Mouse (Mus musculus): ENCODE results near the gene Ttll2. TPM values are rescaled to one million over a fixed set of nuclear protein-coding genes. Genes with fewer than 3 reads are reported as not detected.

The Ttll2 gene
- not detected for polyA plus RNA-seq (2017; shearing (Covaris generic))

DNA sequence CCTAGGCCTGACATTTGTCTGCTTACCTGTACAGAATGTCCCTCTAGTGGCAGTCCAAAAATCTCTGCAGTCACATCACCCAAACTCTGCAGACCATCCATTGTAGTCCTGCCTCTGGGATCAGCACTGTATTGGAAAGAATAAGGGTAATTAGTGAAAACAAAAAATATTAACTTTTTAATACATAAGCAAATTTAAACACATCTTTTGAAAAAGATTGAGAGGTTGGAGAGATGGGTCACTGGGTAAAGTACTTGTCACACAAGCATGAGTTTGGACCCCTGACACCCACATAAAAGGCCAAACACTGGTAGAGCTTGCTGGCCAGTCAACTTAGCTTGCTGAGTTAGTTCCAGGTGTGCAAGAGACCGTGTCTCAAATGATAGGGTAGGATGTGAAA is at the start of gene Ttll2:
Gene Ttll2 (minus strand): TSS at position 101 of the 400 bp plus-strand sequence.

DNA sequence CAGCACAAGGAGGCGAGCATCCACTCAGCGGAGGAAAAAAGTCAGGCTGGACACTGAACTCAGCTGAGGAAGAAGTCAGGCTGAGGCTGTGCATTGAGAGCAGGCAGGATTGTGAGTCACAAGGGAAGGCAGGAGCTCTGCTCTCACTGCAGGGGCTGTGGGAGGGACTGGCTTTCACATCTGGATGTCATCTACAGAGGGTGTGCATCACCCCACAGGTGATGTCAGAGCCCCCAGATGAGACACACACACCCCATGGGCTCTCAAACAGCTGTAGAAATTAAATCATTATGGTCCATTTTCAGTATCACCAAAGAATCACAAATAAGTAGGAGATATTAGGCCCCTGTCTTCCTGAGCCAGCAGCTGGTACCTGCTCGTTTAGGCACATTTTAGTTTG is 32.9 kb upstream of the Ttll2 start, which contains the start of gene Unc93a2:
Gene Unc93a2 (minus strand): TSS at position 101 of the 400 bp plus-strand sequence.

DNA sequence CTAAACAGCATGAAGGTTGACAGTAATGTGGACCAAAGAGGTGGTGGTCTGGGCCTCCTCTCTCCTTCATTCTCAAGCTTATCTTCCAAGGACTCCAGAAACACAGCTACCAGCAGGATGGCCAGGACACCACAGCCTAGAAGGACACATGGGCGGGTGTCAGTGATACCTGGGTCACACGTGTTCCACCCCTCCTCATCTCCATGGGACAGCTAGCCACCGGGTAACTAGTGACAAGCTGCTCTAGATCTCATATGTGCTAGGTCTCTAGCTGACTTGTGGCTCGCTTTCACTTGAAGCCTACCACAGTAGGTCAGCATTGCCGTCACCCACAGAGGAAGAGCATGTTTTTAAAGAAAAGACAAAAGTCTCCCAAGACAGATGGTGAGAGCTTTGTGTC is 19.4 kb upstream of the Ttll2 start, which contains the start of gene Gm49630:
Gene Gm49630 (minus strand): TSS at position 101 of the 400 bp plus-strand sequence.

DNA sequence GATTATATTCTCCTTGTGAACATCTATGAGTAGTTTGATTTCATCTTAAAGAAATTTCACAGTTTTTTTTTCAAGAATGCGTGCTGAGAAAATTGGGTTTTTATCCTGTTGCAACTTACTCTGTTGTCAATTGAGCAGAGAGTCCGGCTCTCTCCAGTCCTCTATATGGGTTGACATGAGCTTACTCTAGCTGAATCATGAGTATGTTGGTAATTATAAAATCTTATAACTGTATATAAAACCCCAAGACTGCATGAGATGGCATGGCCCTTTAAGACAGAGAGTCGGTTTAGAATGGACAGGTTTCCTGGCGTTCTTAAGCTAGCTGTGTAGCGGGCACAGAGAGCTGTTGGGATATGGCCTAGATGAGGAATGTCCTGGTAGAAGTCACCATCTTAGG is 28.1 kb downstream of the Ttll2 start, which contains the start of gene Tcp10a:
Gene Tcp10a (plus strand): TSS at position 301 of the 400 bp plus-strand sequence.

Other genes with a start within 250 kb of the Ttll2 start
- gene Rps6ka2, start 182.6 kb downstream of the Ttll2 start, polyA plus RNA-seq (2017; shearing (Covaris generic)), result 1.6 TPM
- gene Tcp10a, start 28.1 kb downstream of the Ttll2 start, polyA plus RNA-seq (2017; shearing (Covaris generic)), result not detected
- not detected for gene Gm49630, start 19.3 kb upstream of the Ttll2 start, polyA plus RNA-seq (2017; shearing (Covaris generic))
- gene Unc93a2, start 32.8 kb upstream of the Ttll2 start, polyA plus RNA-seq (2017; shearing (Covaris generic)), result not detected